Mouse (Mus musculus): ENCODE measurements around the gene Zdhhc14.

DNA sequence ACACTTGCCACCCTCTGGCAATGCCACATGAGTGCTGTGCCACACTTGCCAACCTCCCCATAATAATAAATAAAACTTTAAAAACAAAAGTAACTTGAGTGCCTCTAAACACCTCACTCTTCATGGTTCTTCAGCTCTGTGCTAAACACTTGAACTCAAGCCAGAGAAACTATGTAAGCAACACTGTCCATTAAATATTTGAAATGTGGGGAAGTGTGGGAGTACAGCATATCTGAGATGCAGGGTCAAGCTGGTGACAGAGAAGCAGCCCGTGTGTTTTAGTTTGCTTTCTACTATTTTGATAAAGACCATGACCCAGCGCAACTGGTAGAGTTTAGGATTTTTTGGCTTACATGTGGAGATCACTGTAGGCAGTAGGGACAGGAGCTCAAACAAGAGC is 100.7 kb downstream of the Zdhhc14 start:
- no peak for TF ChIP-seq POLR2A (IDR thresholded peaks at IDR 0.05; ENCODE audit: insufficient read length, low read depth)
- no peak for TF ChIP-seq MAX (IDR thresholded peaks at IDR 0.05; ENCODE audit: low read depth)
- TF ChIP-seq POLR2AphosphoS2 (IDR thresholded peaks at IDR 0.05; ENCODE audit: insufficient read length, low read depth), result no peak
- TF ChIP-seq E2F4 (IDR thresholded peaks at IDR 0.05; ENCODE audit: insufficient read depth), result no peak
- TF ChIP-seq MYOG (IDR thresholded peaks at IDR 0.05; ENCODE audit: control insufficient read depth in 1 of 3, insufficient read depth in 1 of 3, insufficient read length in 2 of 3, low read depth in 2 of 3), result no peak
- no peak for TF ChIP-seq USF1 (IDR thresholded peaks at IDR 0.05; ENCODE audit: low read depth)
- TF ChIP-seq MYOD1 (IDR thresholded peaks at IDR 0.05; ENCODE audit: control insufficient read depth in 1 of 3, insufficient read length in 2 of 3, low read depth in 2 of 3), result no peak
- TF ChIP-seq SRF (IDR thresholded peaks at IDR 0.05; ENCODE audit: control insufficient read depth, insufficient read length, low read depth), result no peak
- TF ChIP-seq TCF12 (IDR thresholded peaks at IDR 0.05; ENCODE audit: insufficient read depth, poor library complexity, severe bottlenecking), result no peak
- TF ChIP-seq TCF3 (IDR thresholded peaks at IDR 0.05; ENCODE audit: insufficient read length, low read depth), result no peak
